8 mouse cellular contexts compared by ENCODE assay signal in the genomic region with DNA sequence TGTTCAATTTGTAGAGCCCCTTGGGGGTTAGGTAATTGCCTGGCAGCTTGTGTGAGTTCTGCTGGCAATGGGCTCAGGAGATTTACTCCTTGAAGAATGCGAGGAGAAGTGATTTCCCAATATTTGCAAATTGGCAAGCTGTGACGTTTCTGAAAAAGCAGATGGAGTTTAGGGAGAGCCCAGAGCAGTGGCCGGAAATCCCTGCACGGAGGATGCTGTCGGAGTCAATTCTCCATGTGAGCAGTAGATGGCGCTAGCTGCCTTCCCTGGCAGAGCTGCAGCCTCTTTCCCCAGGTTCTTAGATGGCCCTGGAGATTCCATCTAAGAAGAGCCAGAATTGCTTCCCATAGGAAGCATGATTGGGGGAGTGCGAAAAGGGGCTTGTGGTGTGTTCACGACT. TPM values are rescaled to one million over a fixed set of nuclear protein-coding genes. Genes with fewer than 3 reads are reported as not detected.
DNase-seq lines count a peak whose midpoint lies in the region; ATAC-seq and TF ChIP-seq lines count a peak whose summit lies in the region.

No protein-coding gene starts in this region.

- no peak overlapping the region for H3K4me3 ChIP-seq in G1E (ENCODE audit: low read depth, low read length)
- no peak overlapping the region for H3K4me3 ChIP-seq in forebrain, embryonic 12.5 days (replicated peaks)
- no peak overlapping the region for H3K4me3 ChIP-seq in lung, embryonic 15.5 days
- no peak overlapping the region for H3K4me3 ChIP-seq in olfactory bulb, adult 2 months (ENCODE audit: insufficient read depth, low read depth, low read length)

- peak overlapping the region; percentile 13; the same call in 1 of the 2 replicates for H3K4me2 ChIP-seq in forebrain, embryonic 12.5 days
- H3K4me2 ChIP-seq in lung, embryonic 15.5 days, result no peak overlapping the region

- no peaks in the 10 kb centered on the region for H3K36me3 ChIP-seq in G1E (replicated peaks)
- no peaks in the 10 kb centered on the region for H3K36me3 ChIP-seq in forebrain, embryonic 12.5 days (replicated peaks)
- no peaks in the 10 kb centered on the region for H3K36me3 ChIP-seq in lung, embryonic 15.5 days

- peak; percentile 7 for DNase-seq in G1E (ENCODE audit: low spot score)
- DNase-seq in c-Kit-positive CD71-positive TER-119-positive erythroid progenitor cells, embryonic 14.5 days (ENCODE audit: low spot score), result peak; percentile 17
- peak; percentile 83 for DNase-seq in heart, postnatal 4 days
- peak; percentile 80 for DNase-seq in layer of hippocampus, adult 11-12 months (ENCODE audit: low spot score)
- peak; percentile 63 for DNase-seq in thymus, postnatal 14 days

- TF ChIP-seq CTCF in G1E (IDR thresholded peaks at IDR 0.05; ENCODE audit: low read depth, low read length), result peak; percentile 80
- peak; percentile 82 for TF ChIP-seq CTCF in olfactory bulb, adult 2 months (IDR thresholded peaks at IDR 0.05; ENCODE audit: insufficient read depth, low read depth, low read length)

- H3K27me3 ChIP-seq in G1E (ENCODE audit: insufficient read depth, low read length), result peaks cover 3% of the 10 kb centered on the region; the same call in 1 of the 2 replicates
- H3K27me3 ChIP-seq in forebrain, embryonic 12.5 days, result peaks cover 14% of the 10 kb centered on the region; the same call in 1 of the 2 replicates
- peaks cover 6% of the 10 kb centered on the region; the same call in 1 of the 2 replicates for H3K27me3 ChIP-seq in lung, embryonic 15.5 days

- H3K27ac ChIP-seq in forebrain, embryonic 12.5 days, result no peak overlapping the region
- H3K27ac ChIP-seq in lung, embryonic 15.5 days, result no peak overlapping the region
- H3K27ac ChIP-seq in olfactory bulb, adult 2 months (ENCODE audit: insufficient read depth, low read depth, low read length), result no peak overlapping the region

- WGBS in forebrain, embryonic 12.5 days, result 8% methylated on average over 8 of the region's 8 CpGs
- WGBS in lung, embryonic 15.5 days, result 2% methylated on average over 8 of the region's 8 CpGs
- WGBS in olfactory bulb, adult 2 months, result 4% methylated on average over 8 of the region's 8 CpGs

- H3K9me3 ChIP-seq in G1E (replicated peaks), result no peaks in the 10 kb centered on the region
- no peaks in the 10 kb centered on the region for H3K9me3 ChIP-seq in forebrain, embryonic 12.5 days
- H3K9me3 ChIP-seq in lung, embryonic 15.5 days, result no peaks in the 10 kb centered on the region

- no peak overlapping the region for H3K9ac ChIP-seq in forebrain, embryonic 12.5 days
- no peak overlapping the region for H3K9ac ChIP-seq in lung, embryonic 15.5 days

- ATAC-seq in G1E (ENCODE audit: extremely low read depth, insufficient number of reproducible peaks, low FRiP score, poor library complexity, severe bottlenecking), result no peak; the same call in 1 of the 2 replicates
- peak; percentile 80; the same call in 1 of the 2 replicates for ATAC-seq in forebrain, embryonic 12.5 days (ENCODE audit: low FRiP score)
- peak; percentile 75 for ATAC-seq in lung, embryonic 15.5 days (ENCODE audit: borderline replicate concordance, extremely low read depth, low FRiP score, low TSS enrichment)

- no peak for TF ChIP-seq POLR2A in olfactory bulb, adult 2 months (IDR thresholded peaks at IDR 0.05; ENCODE audit: insufficient read depth, low read depth, low read length)

- no peaks in the 10 kb centered on the region for H3K4me1 ChIP-seq in G1E (ENCODE audit: insufficient read depth, low read depth, low read length)
- peaks cover 22% of the 10 kb centered on the region for H3K4me1 ChIP-seq in forebrain, embryonic 12.5 days
- H3K4me1 ChIP-seq in lung, embryonic 15.5 days, result no peaks in the 10 kb centered on the region
- H3K4me1 ChIP-seq in olfactory bulb, adult 2 months (ENCODE audit: control insufficient read depth, insufficient read depth, low read length), result peaks cover 7% of the 10 kb centered on the region

RNA-seq across cellular contexts. Expression of a gene that starts 59.1 kb away (rescaled TPM):
- total RNA-seq in G1E (2014; fragmentation: Nextera tagmentation) (31.8 and 36.0 TPM in 2 replicates), G1E (2017) (50.8 and 59.9 TPM in 2 replicates)
- polyA plus RNA-seq in G1E (2012), result 33.1 and 43.0 TPM in 2 replicates
- 58.2 and 59.1 TPM in 2 replicates for polyA plus RNA-seq in forebrain, embryonic 12.5 days (2016; fragmentation: Nextera tagmentation; extraction: Ambion mirVana)
- 100 to 1,000 TPM in 1 of 2 experiments, 10 to 100 TPM in 1; 92.9 to 102 TPM for total RNA-seq in heart, postnatal 4 days (2021)
- polyA plus RNA-seq in lung, embryonic 15.5 days (2015; fragmentation: Nextera tagmentation; extraction: Ambion mirVana), result 88.2 and 89.1 TPM in 2 replicates
- polyA plus RNA-seq in olfactory bulb, adult 2 months (2012; ENCODE audit: insufficient read depth, insufficient read length, low replicate concordance, missing spikeins), result not detected in 2 replicates

Comparison
In these comparisons a context has a peak if more than half of its experiments do, and no peak if none do; other contexts are left out.
1. DNase-seq: peak in every context shown above with its lines; median percentile 83 in heart, postnatal 4 days; 80 in layer of hippocampus, adult 11-12 months; 63 in thymus, postnatal 14 days; 17 in c-Kit-positive CD71-positive TER-119-positive erythroid progenitor cells, embryonic 14.5 days; 7 in G1E.
2. RNA of a gene that starts 59.1 kb away (polyA plus RNA-seq): 88.2 to 89.1 TPM in lung, embryonic 15.5 days, 58.2 to 59.1 TPM in forebrain, embryonic 12.5 days and 33.1 to 43.0 TPM in G1E; not detected in olfactory bulb, adult 2 months; every median in the first group is over 10 times any median in the second.